Mouse (Mus musculus) hindbrain, embryonic 13.5 days (tissue): ENCODE measurements around the gene Sema4a. TPM values are rescaled to one million over a fixed set of nuclear protein-coding genes. Genes with fewer than 3 reads are reported as not detected.

ENCODE experiments used
- ATAC-seq: fragments of 200-750 bp; cut with Nextera tagmentation; 2 replicates; pipeline ENCODE4 v1.8.0; 2017; ENCODE audit warnings: moderate TSS enrichment; ENCODE audit not compliant: low FRiP score
- H3K27ac ChIP-seq: fragments of 300-500 bp; sonication (generic); 2 replicates; pipeline ENCODE4 v1.5.1; 2015; ENCODE audit warnings: inconsistent platforms, mild to moderate bottlenecking, moderate library complexity
- H3K27me3 ChIP-seq: fragments of 300-500 bp; sonication (generic); 2 replicates; pipeline ENCODE4 v1.6.1; 2015; ENCODE audit warnings: mild to moderate bottlenecking, inconsistent platforms
- H3K36me3 ChIP-seq: fragments of 300-500 bp; sonication (generic); 2 replicates; pipeline ENCODE4 v1.6.1; 2015; ENCODE audit warnings: mild to moderate bottlenecking, inconsistent platforms
- H3K4me1 ChIP-seq: fragments of 300-500 bp; sonication (generic); replicated peaks from 2 replicates; pipeline ENCODE4 v1.6.1; 2015; ENCODE audit warnings: inconsistent platforms
- H3K4me2 ChIP-seq: fragments of 300-500 bp; sonication (generic); 2 replicates; pipeline ENCODE4 v1.6.1; 2015; ENCODE audit warnings: inconsistent platforms, mild to moderate bottlenecking, moderate library complexity
- H3K4me3 ChIP-seq: fragments of 300-500 bp; sonication (generic); 2 replicates; pipeline ENCODE4 v1.5.1; 2015; ENCODE audit warnings: mild to moderate bottlenecking, inconsistent platforms
- H3K9ac ChIP-seq: fragments of 300-500 bp; sonication (generic); 2 replicates; pipeline ENCODE4 v1.6.1; 2015; ENCODE audit warnings: mild to moderate bottlenecking, inconsistent platforms
- H3K9me3 ChIP-seq: fragments of 300-500 bp; sonication (generic); 2 replicates; pipeline ENCODE4 v1.6.1; 2016; ENCODE audit warnings: inconsistent platforms
- WGBS: fragments of 180-500 bp; shearing (Covaris S2); methylation state at CpG from one replicate; pipeline ENCODE4 v1.1.7; 2015; 5-methylcytosine and 5-hydroxymethylcytosine counted together
- polyA plus RNA-seq: library from polyadenylated mRNA; unstranded; fragments of >200 nt; fragmentation: Nextera tagmentation; extraction: Ambion mirVana; gene quantifications from 2 replicates; pipeline ENCODE4 v1.2.1, GENCODE M21; 2015

Gene Sema4a
- polyA plus RNA-seq, 1 experiment from 2014 or later: 25.5 TPM

GRCm38 (mm10) chr3:88467116-88467824 lies 6.3 kb upstream of the Sema4a start:
- Histone ChIP-seq H3K4me2 (no peak overlapping the region), H3K9ac (peak overlapping the region; percentile 29; the same call in 1 of the 2 replicates), H3K4me3 (no peak overlapping the region), H3K9me3 (no peaks in the 10 kb centered on the region), H3K27me3 (peaks cover 12% of the 10 kb centered on the region), H3K4me1 (no peaks in the 10 kb centered on the region; the same call in 1 of the 2 replicates), H3K27ac (no peak overlapping the region), H3K36me3 (no peaks in the 10 kb centered on the region)
- peak; percentile 82 for ATAC-seq
- 33% methylated on average over 16 of the region's 16 CpGs for WGBS

GRCm38 (mm10) chr3:88465127-88465526 lies 4.1 kb upstream of the Sema4a start:
- ATAC-seq: no peak
- Histone ChIP-seq H3K4me2 (no peak overlapping the region), H3K4me1 (peaks cover 9% of the 10 kb centered on the region; the same call in 1 of the 2 replicates), H3K4me3 (no peak overlapping the region), H3K36me3 (no peaks in the 10 kb centered on the region), H3K9ac (no peak overlapping the region), H3K27ac (no peak overlapping the region), H3K27me3 (peaks cover 12% of the 10 kb centered on the region), H3K9me3 (no peaks in the 10 kb centered on the region)
- WGBS: 92% methylated on average over 2 of the region's 2 CpGs

GRCm38 (mm10) chr3:88464425-88464824 lies 3.4 kb upstream of the Sema4a start:
- H3K9me3 ChIP-seq: no peaks in the 10 kb centered on the region
- H3K4me2 ChIP-seq: no peak overlapping the region
- no peak overlapping the region for H3K9ac ChIP-seq
- peaks cover 12% of the 10 kb centered on the region for H3K27me3 ChIP-seq
- 57% methylated on average over 3 of the region's 3 CpGs for WGBS
- ATAC-seq: no peak
- H3K4me1 ChIP-seq: peaks cover 9% of the 10 kb centered on the region; the same call in 1 of the 2 replicates
- no peak overlapping the region for H3K4me3 ChIP-seq
- no peak overlapping the region for H3K27ac ChIP-seq
- no peaks in the 10 kb centered on the region for H3K36me3 ChIP-seq

GRCm38 (mm10) chr3:88460029-88460428 lies 953 bp downstream of the Sema4a start:
- ATAC-seq: no peak
- Histone ChIP-seq H3K27ac (no peak overlapping the region), H3K9ac (no peak overlapping the region), H3K36me3 (no peaks in the 10 kb centered on the region), H3K4me1 (peaks cover 46% of the 10 kb centered on the region), H3K4me2 (no peak overlapping the region), H3K27me3 (no peaks in the 10 kb centered on the region), H3K4me3 (no peak overlapping the region), H3K9me3 (no peaks in the 10 kb centered on the region)
- WGBS: 79% methylated on average over 5 of the region's 5 CpGs

GRCm38 (mm10) chr3:88458778-88459219 lies 2.2 kb downstream of the Sema4a start:
- peak overlapping the region; percentile 88 for H3K27ac ChIP-seq
- peak overlapping the region; percentile 50 for H3K4me3 ChIP-seq
- H3K9me3 ChIP-seq: no peaks in the 10 kb centered on the region
- peak overlapping the region; percentile 84 for H3K4me2 ChIP-seq
- H3K27me3 ChIP-seq: 0 out of 2 replicates have a peak, but pooled peaks cover 5% of the 10 kb centered on the region
- H3K9ac ChIP-seq: peak overlapping the region; percentile 82
- H3K36me3 ChIP-seq: peaks cover 11% of the 10 kb centered on the region
- peaks cover 48% of the 10 kb centered on the region for H3K4me1 ChIP-seq
- WGBS: 2% methylated on average over 14 of the region's 14 CpGs
- ATAC-seq: peak; percentile 80

- Histone ChIP-seq H3K36me3 (peaks cover 27% of the 10 kb centered on the region), H3K4me1 (peaks cover 48% of the 10 kb centered on the region), H3K4me3 (peak overlapping the region; percentile 50), H3K4me2 (peak overlapping the region; percentile 84), H3K27me3 (peaks cover 10% of the 10 kb centered on the region; the same call in 1 of the 2 replicates), H3K9me3 (no peaks in the 10 kb centered on the region), H3K9ac (peak overlapping the region; percentile 82), H3K27ac (peak overlapping the region; percentile 88; the same call in 1 of the 2 replicates)
- whole genome bisulfite sequencing: 70% methylated on average over 7 of the region's 7 CpGs
- ATAC-seq: no peak
These were observed 4.0 kb downstream of the Sema4a start for GRCm38 (mm10) chr3:88456746-88457532.

- peaks cover 33% of the 10 kb centered on the region for H3K36me3 ChIP-seq
- H3K9me3 ChIP-seq: no peaks in the 10 kb centered on the region
- H3K4me3 ChIP-seq: no peak overlapping the region
- peaks cover 10% of the 10 kb centered on the region for H3K27me3 ChIP-seq
- H3K4me2 ChIP-seq: peak overlapping the region; percentile 84
- H3K4me1 ChIP-seq: peaks cover 46% of the 10 kb centered on the region
- ATAC-seq: no peak
- WGBS: 80% methylated on average over 8 of the region's 8 CpGs
- peak overlapping the region; percentile 82; the same call in 1 of the 2 replicates for H3K9ac ChIP-seq
- H3K27ac ChIP-seq: no peak overlapping the region
These were observed 4.7 kb downstream of the Sema4a start for GRCm38 (mm10) chr3:88456313-88456712.

GRCm38 (mm10) chr3:88455588-88456264 lies 5.3 kb downstream of the Sema4a start:
- no peak for ATAC-seq
- Histone ChIP-seq H3K9me3 (no peaks in the 10 kb centered on the region), H3K4me1 (peaks cover 40% of the 10 kb centered on the region), H3K27me3 (peaks cover 14% of the 10 kb centered on the region), H3K27ac (no peak overlapping the region), H3K4me3 (no peak overlapping the region), H3K4me2 (no peak overlapping the region), H3K9ac (peak overlapping the region; percentile 58), H3K36me3 (peaks cover 39% of the 10 kb centered on the region)
- WGBS: 82% methylated on average over 18 of the region's 18 CpGs

GRCm38 (mm10) chr3:88454762-88455587 lies 6.0 kb downstream of the Sema4a start:
- H3K27me3 ChIP-seq: peaks cover 20% of the 10 kb centered on the region
- H3K9me3 ChIP-seq: no peaks in the 10 kb centered on the region
- no peak overlapping the region for H3K4me2 ChIP-seq
- H3K36me3 ChIP-seq: peaks cover 47% of the 10 kb centered on the region
- H3K4me3 ChIP-seq: no peak overlapping the region
- ATAC-seq: no peak
- no peak overlapping the region for H3K27ac ChIP-seq
- H3K9ac ChIP-seq: peak overlapping the region; percentile 58
- H3K4me1 ChIP-seq: peaks cover 40% of the 10 kb centered on the region
- 62% methylated on average over 9 of the region's 9 CpGs for WGBS

GRCm38 (mm10) chr3:88453986-88454385 lies 7.0 kb downstream of the Sema4a start:
- no peak overlapping the region for H3K4me3 ChIP-seq
- peaks cover 46% of the 10 kb centered on the region for H3K4me1 ChIP-seq
- 83% methylated on average over 8 of the region's 8 CpGs for WGBS
- peaks cover 23% of the 10 kb centered on the region for H3K27me3 ChIP-seq
- H3K27ac ChIP-seq: no peak overlapping the region
- H3K4me2 ChIP-seq: no peak overlapping the region
- H3K9me3 ChIP-seq: no peaks in the 10 kb centered on the region
- no peak for ATAC-seq
- H3K9ac ChIP-seq: no peak overlapping the region
- peaks cover 57% of the 10 kb centered on the region for H3K36me3 ChIP-seq

GRCm38 (mm10) chr3:88453369-88453768 lies 7.6 kb downstream of the Sema4a start:
- Histone ChIP-seq H3K4me1 (peaks cover 41% of the 10 kb centered on the region), H3K27me3 (peaks cover 24% of the 10 kb centered on the region), H3K36me3 (peaks cover 61% of the 10 kb centered on the region), H3K9me3 (no peaks in the 10 kb centered on the region), H3K9ac (no peak overlapping the region), H3K4me2 (no peak overlapping the region), H3K4me3 (no peak overlapping the region), H3K27ac (no peak overlapping the region)
- ATAC-seq: no peak
- 63% methylated on average over 8 of the region's 8 CpGs for WGBS
